Mouse (Mus musculus): ENCODE results near the gene Pigz.

Gene Pigz

DNA sequence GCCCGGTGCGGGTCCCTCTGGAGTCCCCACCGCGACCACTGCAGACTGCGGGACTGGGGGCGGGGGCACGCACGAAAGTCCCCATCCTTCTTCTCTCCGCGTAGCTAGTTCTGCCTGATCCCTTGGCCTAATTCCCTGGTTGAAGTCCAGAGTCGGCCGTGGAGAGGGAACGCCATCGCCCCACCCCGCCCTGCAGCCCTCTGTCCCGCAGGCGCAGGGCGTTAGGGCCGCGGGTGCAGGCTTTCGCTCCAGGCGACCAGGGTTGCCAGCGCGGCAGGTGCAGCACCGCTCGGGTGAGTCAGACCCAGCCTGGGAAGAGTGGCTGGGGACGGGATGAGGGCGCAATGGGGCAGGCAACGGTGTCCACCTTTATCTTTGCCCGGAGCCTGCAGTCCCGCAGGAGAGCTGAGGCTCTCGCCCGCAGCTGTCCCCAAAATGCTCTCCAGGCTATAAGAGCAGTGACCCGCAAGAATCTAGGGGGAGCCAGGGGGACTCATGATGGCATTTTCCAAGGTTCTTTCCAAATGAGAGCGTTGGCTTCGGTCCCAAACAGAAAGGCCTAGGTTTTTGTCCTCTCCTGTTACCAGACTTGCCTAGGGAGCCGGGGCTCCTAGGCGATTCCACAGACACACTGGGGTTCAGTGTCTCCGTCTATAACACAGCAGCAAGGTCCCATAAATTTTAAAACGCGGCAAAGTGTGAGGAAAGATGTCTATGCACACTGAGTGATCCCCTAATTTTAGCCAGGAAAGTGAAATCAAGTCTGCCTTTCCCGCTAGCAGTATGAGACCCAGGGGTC, at the start of gene Pigz:
Gene Pigz, plus strand, starts transcription at position 101 of the 799 bp plus-strand sequence.
- peak in 1 of 2 experiments; percentile 38 for DNase-seq

DNA sequence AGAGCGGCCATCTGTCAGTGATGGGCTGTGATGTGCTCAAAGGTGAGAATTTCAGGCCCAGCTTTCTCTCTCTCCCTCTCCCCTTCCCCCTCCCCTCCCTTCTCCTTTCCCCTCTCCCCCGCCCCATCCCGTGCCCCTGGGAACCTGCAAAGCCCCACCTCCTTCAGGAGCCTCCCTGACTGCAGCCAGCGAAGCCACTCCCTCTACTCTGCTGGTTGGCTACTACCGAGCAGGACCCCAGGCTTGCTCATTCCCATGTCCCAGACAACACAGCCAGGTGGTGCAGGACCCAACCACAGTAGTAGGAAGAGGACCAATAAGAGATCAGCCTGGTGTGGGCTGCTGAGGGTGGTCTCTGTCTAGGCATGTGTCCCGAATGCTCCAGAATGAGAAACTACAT, 49.7 kb upstream of the Pigz start:
- DNase-seq = no peak

DNA sequence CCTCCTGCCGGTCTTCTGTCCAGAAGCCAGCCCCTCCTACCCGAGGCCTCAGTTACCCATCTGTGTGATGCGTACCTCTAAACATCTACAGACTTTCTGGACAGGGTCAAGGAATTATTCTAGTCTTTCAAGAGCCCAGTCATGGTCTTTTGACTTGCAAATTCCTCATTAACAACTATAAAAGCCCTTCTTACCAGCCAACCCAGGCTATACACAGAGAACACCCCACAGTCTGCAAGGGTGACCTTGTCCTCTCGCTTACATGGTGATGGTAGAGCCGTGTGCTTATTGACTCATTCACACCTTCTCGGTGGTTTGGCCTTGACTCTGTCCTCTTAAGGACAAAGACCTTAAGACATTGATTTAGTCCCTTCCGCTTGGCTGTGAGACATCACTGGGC, 42.7 kb upstream of the Pigz start:
- DNase-seq = no peak

DNA sequence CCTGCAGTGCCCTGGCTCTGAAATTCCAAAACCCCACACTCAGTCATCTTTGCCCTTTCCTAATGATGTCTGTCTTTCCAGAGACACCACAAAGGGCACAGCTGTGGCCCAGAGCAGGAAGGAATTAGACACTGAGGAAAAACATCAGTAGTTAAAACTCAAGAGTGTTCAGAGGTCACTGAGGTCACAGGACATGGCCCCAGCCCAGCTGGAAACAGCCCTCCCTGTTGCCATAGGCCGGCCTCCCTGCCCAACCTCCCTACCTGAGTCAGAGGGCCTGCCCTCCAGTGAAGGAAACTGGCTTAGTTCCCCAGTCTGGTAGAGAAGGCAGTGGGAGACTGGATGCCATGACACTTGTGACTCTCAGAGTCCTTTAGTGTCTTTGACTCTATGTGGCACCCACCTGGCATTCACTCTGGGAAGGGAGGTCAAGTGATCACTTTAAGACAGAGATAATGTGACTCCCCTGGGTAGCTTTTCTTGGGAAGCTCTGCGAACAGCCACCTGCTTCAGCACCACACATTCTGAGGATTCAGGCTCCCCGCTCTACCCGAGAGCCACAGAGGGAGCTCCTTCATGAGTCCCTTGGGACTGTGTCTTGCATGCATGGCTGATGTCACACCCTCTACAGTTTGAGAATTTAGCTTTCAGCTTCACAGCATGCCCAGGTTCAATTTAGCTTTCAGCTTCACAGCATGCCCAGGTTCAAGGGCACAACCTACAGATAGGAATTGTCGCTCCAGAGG, 40.1 kb upstream of the Pigz start:
- DNase-seq = no peak

DNA sequence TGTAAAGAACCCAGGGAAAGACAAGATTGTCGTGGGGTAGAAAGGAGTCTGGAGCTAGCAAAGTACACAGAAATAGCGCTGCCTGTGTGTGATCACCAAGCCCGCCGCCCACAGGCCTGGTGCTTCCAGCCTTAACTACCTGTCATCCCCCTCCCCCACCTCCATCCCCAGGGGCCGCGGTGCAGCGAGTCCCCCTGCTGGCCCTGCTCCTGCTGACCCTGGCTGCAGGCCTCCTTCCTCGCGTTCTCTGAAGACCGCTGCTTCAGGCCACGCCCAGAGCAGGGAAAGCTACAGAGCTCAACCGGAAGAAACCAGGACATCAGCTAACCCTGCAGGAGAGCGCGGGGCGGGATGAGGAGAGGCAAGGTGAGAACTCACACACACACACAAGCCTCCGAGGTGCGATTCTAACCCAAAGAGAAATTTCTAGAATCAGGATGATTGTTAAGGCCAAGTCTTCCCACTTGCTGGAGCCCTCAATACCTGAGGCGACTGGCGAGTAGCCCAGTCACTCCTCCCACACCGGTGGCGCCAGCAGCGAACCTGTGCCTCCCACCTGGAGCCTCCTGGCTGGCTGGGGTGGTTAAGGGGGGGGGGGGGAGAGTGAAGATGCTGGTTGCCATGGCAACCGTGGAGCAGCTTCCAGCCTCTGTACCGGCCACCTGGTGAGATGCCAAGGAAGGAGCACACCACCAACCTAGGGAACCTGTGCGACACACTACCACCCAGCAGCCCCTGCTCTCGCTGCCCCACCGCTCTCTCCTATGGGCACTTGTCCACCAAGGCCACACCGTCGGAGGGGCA, 36.5 kb upstream of the Pigz start:
- DNase-seq = peak in 1 of 2 experiments; percentile 11

DNA sequence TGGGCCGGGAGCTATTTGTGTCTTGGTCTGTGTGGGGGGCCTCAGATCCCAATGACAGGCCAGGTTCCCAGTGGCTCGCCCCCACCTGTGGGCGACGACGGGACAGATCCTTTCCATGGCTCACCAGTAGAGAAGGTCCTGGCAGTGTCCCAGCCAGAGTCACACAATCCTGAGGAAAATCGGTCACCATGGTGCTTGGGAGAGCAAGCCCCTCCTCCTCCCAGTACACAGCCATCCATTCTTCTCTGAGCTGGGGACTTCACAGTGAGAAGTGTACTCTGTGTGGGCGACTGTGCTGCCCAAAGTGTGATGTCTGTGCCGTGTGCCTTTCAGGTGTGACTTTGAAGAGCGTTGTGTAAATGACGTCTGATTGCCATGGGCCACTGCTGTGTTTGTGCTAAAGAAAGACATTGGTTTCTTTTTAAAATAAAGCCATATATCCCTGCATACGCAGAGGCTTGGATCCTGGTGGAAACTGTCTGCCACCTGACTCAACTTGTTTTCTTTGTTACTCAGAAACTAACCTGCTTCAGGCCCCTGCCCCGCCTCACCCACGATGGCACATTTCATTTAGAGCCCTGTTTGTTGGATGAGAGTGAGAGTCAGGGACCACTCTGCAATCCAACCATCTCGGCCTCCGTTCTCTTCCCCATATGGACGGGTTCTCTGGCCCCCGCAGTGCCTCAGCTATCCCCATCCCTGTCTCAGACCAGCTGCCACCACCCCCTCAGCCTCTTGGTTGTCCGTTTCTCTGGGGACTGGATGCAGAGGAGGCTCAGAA, 34.9 kb upstream of the Pigz start:
- DNase-seq = no peak

DNA sequence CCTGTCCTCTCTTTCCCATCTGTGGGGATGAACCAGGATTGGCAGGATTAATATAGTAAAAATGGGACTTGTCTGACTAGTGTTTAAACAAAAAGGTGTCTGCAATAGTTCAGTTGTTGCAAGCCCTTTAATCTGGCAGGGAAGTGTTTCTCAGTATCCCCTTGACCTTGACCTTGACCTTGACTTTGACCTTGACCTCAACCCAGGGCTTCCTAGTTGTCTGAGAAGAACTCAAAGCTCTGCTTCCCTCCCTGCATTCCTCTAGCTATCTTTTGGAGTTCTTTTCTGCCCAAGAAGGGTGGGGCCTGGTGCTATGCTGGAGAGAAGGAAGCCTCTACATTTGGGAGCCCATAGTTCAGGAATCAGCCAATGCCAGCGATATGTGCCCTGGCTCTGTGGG, 31.8 kb upstream of the Pigz start:
- no peak for DNase-seq

DNA sequence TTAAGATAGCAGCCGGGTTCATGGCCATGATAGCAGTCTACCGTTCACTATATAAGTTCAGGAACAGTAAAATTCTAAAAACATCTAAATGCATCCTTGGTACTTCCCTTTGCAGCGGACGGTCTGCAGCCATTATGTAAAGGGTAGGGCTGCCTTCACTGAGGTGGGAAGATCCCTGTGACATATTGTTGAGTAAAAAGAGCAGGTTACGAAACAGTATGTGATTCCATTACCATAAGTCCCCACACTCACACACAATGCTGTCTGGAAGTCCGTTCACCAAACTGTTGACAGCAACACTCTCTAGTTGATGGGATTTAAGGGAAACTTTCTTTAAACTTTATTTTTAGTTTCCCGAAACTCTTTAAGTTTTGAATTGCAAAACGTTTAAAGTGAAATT, 30.4 kb upstream of the Pigz start:
- DNase-seq = no peak

DNA sequence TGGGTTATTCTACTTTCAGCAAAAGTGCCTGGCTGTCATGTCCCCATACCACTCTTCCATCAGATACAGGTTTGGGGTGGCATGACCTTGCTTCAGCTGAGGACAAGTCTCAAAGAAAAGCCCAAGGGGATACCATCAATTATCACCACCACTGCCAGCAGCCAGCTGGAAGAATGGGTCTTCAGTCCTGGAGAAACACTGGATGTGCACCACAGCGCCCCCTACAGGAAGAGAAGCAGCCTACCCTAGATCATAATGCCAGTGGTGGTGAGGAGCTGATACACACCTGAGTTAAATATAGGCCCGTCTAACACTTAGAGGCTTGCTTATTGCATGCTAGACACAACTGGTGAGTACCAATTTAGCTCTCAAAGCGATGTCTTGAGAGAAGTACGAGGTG, 28.3 kb upstream of the Pigz start:
- DNase-seq = no peak

DNA sequence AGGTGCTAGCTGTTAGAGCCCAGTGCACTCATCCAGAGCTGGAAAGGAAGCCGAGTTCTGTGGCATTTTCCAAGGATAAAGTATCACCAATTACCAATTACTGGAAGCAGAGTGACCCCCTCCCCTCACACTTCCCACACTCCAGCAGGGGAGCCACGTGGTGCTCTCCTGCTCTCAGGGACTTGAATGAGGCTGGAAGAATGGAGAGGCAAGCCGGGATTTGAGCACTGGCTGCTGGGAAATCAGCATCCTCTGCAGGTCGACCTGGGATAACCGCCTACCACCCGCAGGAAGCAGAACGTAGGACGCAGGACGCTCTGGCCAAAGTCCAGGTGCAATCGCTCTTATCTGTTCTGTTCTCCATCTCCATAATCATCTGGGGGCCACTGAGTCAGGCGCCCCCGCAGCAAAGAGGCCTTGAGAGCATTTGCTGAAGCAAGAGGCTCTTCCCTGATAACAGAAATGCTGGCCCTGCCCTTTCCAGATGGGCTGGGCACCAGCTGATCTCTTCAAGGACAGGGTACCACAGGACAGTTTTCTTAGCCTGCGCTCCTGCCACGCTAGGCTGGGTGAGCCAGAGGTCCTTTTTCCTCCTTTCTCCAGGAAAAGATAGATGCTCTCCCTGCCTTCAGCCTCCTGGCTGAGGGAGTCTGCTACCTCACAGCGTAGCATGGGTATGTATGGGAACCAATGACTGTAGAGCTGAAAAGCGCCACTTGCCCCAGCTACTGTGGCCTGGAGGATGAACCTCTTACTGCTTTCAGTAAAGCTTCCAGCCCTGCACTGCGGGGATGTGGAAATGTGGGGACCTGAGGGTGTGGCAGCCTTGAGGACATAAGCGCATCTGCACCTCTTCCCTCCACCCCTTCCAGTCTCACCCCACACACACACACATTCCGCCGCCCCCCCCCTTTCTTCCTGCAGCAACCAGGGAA, 27.5 kb upstream of the Pigz start:
- no peak for DNase-seq

DNA sequence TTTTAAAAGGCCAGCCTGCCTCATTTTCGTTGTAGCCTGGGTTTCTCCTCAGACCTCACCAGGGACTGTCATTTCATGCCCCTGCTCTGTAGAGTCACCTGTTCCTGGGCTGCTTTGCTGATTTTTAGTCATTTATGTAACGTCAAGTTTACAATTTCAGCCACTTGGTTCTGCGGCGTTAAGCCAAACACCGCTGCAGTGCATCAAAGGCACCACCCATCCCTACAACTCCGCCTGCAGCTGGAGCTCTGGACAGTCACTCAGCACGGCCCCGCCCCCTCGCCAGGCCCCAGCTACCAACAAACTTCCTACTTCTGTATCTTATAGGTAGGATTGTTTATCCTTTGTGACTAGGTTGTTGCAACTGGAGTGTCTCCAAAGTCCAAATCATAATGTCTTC, 26.8 kb upstream of the Pigz start:
- no peak for DNase-seq

DNA sequence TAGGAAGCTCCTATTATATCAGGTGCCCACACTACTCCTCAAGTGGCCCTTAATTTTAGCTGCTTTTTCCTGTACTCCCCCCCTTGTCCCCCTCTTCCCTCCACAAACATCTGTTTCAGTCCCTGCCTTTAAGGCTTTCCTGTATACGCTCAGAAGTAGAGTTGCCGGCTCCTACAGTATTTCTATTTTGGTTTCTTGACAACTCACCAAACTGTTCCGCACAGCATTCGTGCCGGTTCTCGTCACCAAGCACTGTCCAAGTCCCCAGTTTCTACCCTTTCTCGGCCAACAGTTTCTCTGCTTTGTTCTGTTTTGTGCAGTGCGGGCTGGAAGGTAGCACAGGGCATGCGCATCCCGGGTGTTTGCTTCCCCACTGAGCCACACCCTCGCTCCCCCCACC, 24.7 kb upstream of the Pigz start:
- no peak for DNase-seq

DNA sequence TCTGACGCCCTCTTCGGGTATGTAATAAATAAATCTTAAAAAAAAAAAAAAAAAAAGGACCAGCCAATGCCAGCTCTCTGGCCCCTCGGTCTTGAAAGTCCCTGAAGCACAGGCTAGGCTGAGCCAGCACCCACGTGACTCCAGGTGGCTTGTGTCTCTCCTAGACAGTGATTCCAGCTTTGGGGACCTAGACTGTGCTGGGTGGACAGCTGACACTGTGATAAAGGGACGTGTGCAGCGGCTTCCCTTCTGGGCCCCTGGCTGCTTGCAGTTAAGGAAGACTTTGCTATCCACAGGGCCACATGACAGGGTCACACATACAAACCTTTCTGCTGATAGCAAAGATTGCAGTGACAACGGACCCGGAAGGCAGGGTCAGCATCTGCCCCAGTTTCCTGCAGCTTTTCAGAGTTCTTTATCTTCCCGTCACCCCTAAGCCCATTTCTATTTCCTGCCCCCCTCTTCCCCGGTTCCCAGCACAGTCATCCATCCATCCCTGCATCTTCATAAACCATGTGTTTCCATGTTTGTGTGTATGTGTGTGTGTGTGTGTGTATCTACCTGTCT, 23.3 kb upstream of the Pigz start:
- no peak for DNase-seq

DNA sequence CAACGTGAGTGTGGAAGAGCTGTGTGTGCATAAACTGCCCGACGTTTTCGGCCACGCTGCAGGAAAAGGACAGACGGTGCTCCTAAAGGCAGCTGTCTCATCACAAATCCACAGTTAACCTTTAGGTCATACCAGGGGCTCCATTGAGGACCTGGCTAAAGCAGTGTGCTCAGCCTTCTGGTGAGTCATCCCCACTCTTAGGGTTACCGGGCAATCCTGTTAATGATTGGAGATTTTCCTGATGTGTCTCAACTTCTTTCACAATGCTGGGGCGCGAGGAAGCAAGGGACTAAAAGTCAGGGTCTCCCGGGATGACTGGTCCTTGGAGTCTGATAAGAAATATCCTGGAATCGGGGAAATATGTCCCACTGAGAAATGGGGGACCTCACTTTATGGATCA, 15.9 kb upstream of the Pigz start:
- peak; percentile 26 to 40 for DNase-seq

DNA sequence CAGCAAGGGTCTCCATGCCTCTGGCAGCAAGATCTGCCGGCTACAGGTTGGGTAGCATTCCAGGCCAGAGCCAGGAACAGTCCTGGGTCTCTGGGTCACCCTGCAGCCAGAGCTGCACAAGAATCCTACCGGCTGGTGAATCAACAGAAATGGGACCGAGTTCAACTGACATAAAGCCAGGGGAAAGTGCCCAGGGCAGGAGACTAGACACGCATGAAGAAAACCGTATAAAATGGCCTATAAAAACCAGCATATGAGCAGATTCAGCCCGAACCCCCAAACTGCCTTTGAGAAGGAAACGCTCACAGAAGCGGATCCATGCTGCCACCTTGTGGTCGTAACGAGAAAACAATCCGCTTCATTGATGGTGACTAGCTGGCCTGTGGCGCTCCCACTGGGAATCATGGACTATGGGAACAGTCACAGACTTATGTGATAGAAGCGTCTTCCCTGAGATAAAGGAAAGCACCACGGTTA, 15.4 kb upstream of the Pigz start:
- peak; percentile 63 to 81 for DNase-seq

DNA sequence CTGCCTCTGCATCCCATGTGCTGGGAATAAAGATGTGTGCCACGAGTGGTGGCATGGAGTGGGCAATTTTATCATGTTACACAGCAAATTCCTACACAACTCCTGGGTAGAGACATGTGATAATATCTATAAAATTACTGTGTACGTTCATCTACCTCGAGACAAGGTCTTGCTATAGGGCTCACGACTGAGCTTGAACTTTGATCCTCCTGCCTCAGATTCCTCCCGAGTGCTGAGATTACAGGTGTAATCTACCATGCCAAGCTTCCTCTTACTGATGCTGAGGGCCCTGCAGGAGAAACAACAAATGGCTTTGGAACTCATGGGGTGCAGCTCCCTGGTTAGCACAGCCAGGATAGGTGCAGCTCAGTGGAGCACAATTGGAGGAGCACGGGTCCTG, 9.3 kb upstream of the Pigz start:
- DNase-seq = no peak

DNA sequence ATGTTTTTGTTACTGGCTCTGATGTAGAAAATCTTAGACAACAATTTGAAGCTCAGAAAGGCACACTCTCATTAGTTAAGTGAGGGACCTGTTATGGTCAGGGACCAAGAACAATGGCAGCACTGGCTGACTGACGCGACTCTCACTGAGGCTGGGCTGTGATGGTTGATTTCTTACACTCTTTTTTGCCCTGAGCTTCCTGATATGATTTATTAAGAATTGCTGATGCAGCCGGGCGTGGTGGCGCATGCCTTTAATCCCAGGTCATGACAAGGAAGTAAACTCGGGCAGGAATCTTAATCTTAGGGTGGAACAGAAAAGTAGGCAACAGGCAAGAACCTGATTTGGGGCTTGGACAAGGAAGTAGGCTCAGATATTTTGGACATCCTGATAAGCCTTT, 7.6 kb upstream of the Pigz start:
- no peak for DNase-seq

DNA sequence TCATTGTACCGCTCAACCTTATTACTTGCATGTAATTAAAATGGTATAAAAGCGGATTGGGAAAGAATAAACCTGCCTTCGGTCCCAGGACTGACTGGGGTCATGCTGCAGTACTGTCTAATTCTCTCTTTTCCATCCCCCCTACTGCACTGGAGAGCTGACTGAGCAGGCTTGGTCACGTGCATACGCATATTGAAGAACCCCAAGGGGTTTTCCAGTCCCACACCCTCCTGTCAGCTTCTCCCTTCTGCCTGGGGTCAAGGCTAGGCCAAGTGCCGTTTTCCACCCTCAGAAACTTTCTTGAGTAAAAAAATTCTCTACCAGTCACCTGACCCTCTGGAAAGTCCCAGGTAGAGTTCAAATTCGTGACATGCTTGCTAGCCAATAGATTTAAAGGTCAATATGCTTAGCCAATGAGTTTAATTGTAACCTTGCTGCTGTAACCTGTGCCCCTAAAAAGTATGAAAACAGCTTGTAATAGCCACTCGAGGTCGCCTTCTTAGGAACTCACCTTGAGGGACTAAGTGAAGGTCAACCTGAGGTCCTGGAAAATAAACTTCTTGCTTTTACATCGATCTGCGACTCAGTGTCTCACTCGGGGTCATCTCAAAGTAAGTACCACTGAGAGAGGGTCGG, 7.0 kb upstream of the Pigz start:
- DNase-seq = no peak

DNA sequence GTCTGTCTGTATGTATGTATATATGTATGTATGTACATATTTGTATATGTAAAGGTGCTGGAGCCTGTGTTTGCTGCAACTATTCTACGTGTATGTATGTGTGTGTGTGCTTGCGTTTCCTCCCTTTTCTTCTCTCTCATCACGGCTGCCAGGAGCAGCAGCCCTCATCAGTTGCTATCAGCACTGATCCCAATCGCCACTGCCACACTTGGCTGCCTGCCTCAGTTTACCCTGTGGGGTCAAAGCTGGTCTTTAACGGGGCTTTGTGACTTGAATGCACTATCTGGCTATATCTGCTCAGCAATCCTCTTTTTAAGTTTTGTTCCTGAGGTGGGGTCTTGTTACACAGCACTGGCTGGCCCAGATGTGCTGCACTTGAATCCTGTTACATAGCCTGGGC, 6.2 kb upstream of the Pigz start:
- no peak for DNase-seq

DNA sequence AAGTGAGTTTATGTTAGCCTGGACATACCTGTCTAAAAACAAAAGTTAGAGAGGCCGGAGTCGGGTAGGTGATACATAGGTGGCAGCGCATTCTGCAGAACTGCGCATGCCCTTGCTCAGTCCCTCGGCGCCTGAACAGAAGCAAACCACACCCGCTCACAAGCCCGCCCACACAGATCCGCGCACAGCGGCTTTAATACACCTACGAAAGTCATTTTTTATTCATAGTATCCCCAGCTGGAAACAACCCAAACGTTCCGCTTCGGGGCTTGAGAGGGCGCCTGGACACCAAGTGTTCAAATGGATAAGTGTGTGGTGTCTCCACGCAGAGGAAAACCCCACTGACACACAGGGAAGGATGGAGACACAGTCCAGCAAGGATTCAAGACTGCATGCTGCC, 2.3 kb upstream of the Pigz start:
- no peak for DNase-seq

DNA sequence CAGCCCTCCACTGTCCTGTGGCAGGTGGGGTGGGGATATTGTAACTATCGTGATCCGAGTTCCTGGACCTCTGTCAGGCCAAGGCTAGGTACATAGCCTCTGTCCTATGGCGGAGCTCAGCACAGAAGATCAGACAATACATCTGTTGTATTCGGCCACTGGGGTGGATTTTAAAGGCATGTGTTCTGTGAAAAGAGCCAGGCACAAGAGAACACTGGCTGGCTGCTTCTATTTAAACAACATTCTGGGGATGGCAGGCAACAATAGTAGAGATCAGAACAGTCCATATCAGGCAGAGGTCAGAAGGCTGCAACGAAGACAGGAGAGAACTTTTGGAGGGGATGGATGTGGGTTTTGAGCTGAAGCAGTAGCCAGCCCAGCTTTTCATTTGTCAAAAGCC, 1.4 kb upstream of the Pigz start:
- DNase-seq = no peak
